Mouse (Mus musculus) midbrain, embryonic 16.5 days (tissue): ENCODE results near the gene Hmgxb4. TPM values are rescaled to one million over a fixed set of nuclear protein-coding genes. Genes with fewer than 3 reads are reported as not detected.

Experiments used
- ATAC-seq: fragments of 200-750 bp; cut with Nextera tagmentation; 2 replicates; pipeline ENCODE4 v1.8.0; 2017; ENCODE audit warnings: moderate TSS enrichment
- H3K27ac ChIP-seq: fragments of 300-500 bp; sonication (generic); 2 replicates; pipeline ENCODE4 v1.5.1; 2014; ENCODE audit warnings: mild to moderate bottlenecking, low read length, mixed read lengths
- H3K27me3 ChIP-seq: fragments of 300-500 bp; sonication (generic); 2 replicates; pipeline ENCODE4 v1.6.1; 2014; ENCODE audit warnings: low read depth, low read length, mixed read lengths; ENCODE audit not compliant: control insufficient read depth, insufficient read depth
- H3K36me3 ChIP-seq: fragments of 300-500 bp; sonication (generic); 2 replicates; pipeline ENCODE4 v1.6.1; 2014; ENCODE audit warnings: mild to moderate bottlenecking, low read length, moderate library complexity, mixed read lengths; ENCODE audit not compliant: control insufficient read depth, insufficient read depth
- H3K4me1 ChIP-seq: fragments of 300-500 bp; sonication (generic); 2 replicates; pipeline ENCODE4 v1.6.1; 2014; ENCODE audit warnings: mild to moderate bottlenecking, low read length, mixed read lengths; ENCODE audit not compliant: control insufficient read depth, insufficient read depth
- H3K4me2 ChIP-seq: fragments of 300-500 bp; sonication (generic); 2 replicates; pipeline ENCODE4 v1.6.1; 2014; ENCODE audit warnings: mild to moderate bottlenecking, low read length, mixed read lengths
- H3K4me3 ChIP-seq: fragments of 300-500 bp; sonication (generic); 2 replicates; pipeline ENCODE4 v1.5.1; 2014; ENCODE audit warnings: low read depth, mild to moderate bottlenecking, low read length, moderate library complexity, mixed read lengths
- H3K9ac ChIP-seq: fragments of 300-500 bp; sonication (generic); 2 replicates; pipeline ENCODE4 v1.6.1; 2014; ENCODE audit warnings: low read depth, low read length, mixed read lengths
- H3K9me3 ChIP-seq: fragments of 300-500 bp; sonication (generic); replicated peaks from 2 replicates; pipeline ENCODE4 v1.6.1; 2014; ENCODE audit warnings: mild to moderate bottlenecking, low read length, mixed read lengths; ENCODE audit not compliant: control insufficient read depth, poor library complexity, severe bottlenecking
- WGBS: fragments of 180-500 bp; shearing (Covaris S2); extraction: QIAGEN DNeasy Blood & Tissue Kit; methylation state at CpG from one replicate; pipeline ENCODE4 v1.1.7; 2014; 5-methylcytosine and 5-hydroxymethylcytosine counted together
- polyA plus RNA-seq: library from polyadenylated mRNA; unstranded; fragments of >200 nt; fragmentation: Nextera tagmentation; extraction: Ambion mirVana; gene quantifications from 2 replicates; pipeline ENCODE4 v1.2.1, GENCODE M21; 2015

Gene Hmgxb4
- polyA plus RNA-seq, 1 experiment from 2014 or later, result 42.7 TPM

- H3K27ac ChIP-seq, result no peak overlapping the region
- no peak overlapping the region for H3K9ac ChIP-seq
- no peaks in the 10 kb centered on the region for H3K9me3 ChIP-seq
- no peaks in the 10 kb centered on the region for H3K4me1 ChIP-seq
- ATAC-seq, result no peak
- WGBS, result 90% methylated on average over 4 of the region's 4 CpGs
- no peaks in the 10 kb centered on the region; the same call in 1 of the 2 replicates for H3K36me3 ChIP-seq
- no peak overlapping the region for H3K4me3 ChIP-seq
- no peak overlapping the region for H3K4me2 ChIP-seq
- no peaks in the 10 kb centered on the region for H3K27me3 ChIP-seq
Observed at GRCm38 (mm10) chr8:75053342-75053741, 60.2 kb downstream of the Hmgxb4 start.

DNA sequence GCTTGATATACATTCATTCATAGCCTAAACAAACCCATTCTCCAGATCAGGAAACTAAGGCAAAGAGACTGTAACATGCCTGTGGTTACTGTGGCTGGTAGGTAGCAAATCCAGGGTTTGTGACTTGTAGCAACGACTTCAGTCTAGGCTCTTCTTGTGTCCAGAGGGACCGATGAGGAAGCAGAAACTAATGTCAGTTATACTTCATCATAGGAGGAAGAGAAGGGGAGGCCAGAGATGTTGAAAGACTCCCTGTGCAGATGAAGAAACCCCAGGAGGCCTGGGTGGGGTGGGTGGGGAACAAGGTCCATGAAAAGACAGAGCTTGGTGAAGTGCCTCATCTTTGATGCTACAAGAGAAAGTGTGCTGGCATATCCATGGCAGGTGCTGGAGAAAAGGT, 62.5 kb downstream of the Hmgxb4 start:
- no peaks in the 10 kb centered on the region for H3K27me3 ChIP-seq
- H3K9me3 ChIP-seq, result no peaks in the 10 kb centered on the region
- no peak overlapping the region for H3K4me2 ChIP-seq
- no peak overlapping the region for H3K4me3 ChIP-seq
- 92% methylated on average over 2 of the region's 2 CpGs for WGBS
- no peak overlapping the region for H3K27ac ChIP-seq
- H3K4me1 ChIP-seq, result no peaks in the 10 kb centered on the region
- H3K9ac ChIP-seq, result no peak overlapping the region
- H3K36me3 ChIP-seq, result no peaks in the 10 kb centered on the region; the same call in 1 of the 2 replicates
- ATAC-seq, result no peak

- ATAC-seq, result no peak
Observed at GRCm38 (mm10) chr8:75060022-75060421, 66.9 kb downstream of the Hmgxb4 start.

GRCm38 (mm10) chr8:75060815-75061214, 67.7 kb downstream of the Hmgxb4 start:
- H3K4me2 ChIP-seq, result no peak overlapping the region
- no peak overlapping the region for H3K4me3 ChIP-seq
- no peaks in the 10 kb centered on the region for H3K9me3 ChIP-seq
- H3K27me3 ChIP-seq, result no peaks in the 10 kb centered on the region
- ATAC-seq, result no peak
- H3K36me3 ChIP-seq, result peaks cover 2% of the 10 kb centered on the region; the same call in 1 of the 2 replicates
- H3K9ac ChIP-seq, result no peak overlapping the region
- H3K27ac ChIP-seq, result no peak overlapping the region
- no peaks in the 10 kb centered on the region for H3K4me1 ChIP-seq
- 95% methylated on average over 2 of the region's 2 CpGs for WGBS

More at GRCm38 (mm10) chr8:75060022-75060421, 66.9 kb downstream of the Hmgxb4 start:
- Histone ChIP-seq H3K9me3 (no peaks in the 10 kb centered on the region), H3K27me3 (no peaks in the 10 kb centered on the region), H3K4me1 (no peaks in the 10 kb centered on the region), H3K27ac (no peak overlapping the region), H3K4me3 (no peak overlapping the region), H3K4me2 (no peak overlapping the region), H3K9ac (no peak overlapping the region), H3K36me3 (no peaks in the 10 kb centered on the region; the same call in 1 of the 2 replicates)
- 75% methylated on average over 6 of the region's 6 CpGs for WGBS

DNA sequence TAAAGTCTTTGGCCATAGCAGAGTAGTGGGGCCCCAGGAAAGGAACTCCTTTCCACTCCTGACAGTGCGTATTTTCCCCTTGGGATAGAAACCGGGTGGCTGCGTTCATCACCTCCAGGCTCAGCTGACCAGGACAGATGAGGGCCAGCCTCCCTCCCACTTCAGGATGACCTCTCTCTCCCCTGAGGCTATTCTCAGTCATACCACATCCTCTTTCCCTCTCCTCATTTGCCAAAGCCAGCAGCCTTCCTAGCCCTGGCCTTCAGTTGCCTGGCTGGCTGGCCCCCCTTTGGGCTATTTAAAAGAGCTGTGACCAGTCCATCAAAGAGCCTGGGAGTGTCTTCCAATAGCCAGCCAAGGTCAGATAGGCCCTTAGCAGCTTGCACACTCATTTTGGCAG, 70.1 kb downstream of the Hmgxb4 start:
- Histone ChIP-seq H3K27me3 (no peaks in the 10 kb centered on the region), H3K27ac (no peak overlapping the region), H3K4me1 (no peaks in the 10 kb centered on the region), H3K4me2 (no peak overlapping the region), H3K9me3 (no peaks in the 10 kb centered on the region), H3K36me3 (peaks cover 3% of the 10 kb centered on the region), H3K4me3 (no peak overlapping the region), H3K9ac (no peak overlapping the region)
- no peak for ATAC-seq
- 82% methylated on average over 3 of the region's 3 CpGs for WGBS

GRCm38 (mm10) chr8:75064790-75065189, 71.6 kb downstream of the Hmgxb4 start:
- 91% methylated on average over 3 of the region's 3 CpGs for WGBS
- H3K9ac ChIP-seq, result no peak overlapping the region
- H3K36me3 ChIP-seq, result peaks cover 3% of the 10 kb centered on the region; the same call in 1 of the 2 replicates
- no peaks in the 10 kb centered on the region for H3K27me3 ChIP-seq
- no peak overlapping the region for H3K4me3 ChIP-seq
- no peak for ATAC-seq
- no peaks in the 10 kb centered on the region for H3K9me3 ChIP-seq
- no peak overlapping the region for H3K4me2 ChIP-seq
- no peaks in the 10 kb centered on the region for H3K4me1 ChIP-seq
- no peak overlapping the region for H3K27ac ChIP-seq

DNA sequence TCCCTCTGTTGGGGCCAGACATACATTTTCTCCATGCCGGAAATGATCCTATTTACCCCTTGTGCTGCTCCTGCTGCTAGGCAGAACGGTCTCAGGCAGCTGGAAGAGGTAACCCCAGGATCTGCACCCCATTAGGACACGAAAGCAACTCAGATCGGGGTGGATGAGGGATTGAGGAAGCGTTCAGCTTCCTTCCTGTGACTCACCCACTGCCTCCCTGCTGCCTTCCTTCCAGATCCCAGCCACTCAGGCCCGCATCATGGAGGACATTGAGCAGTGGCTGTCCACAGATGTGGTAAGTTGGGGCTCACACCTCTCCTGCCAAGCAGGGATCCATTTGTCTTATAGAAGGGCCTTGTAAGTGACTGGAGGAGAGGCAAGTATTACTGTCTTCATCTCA, 74.1 kb downstream of the Hmgxb4 start:
- no peak overlapping the region for H3K27ac ChIP-seq
- H3K36me3 ChIP-seq, result peaks cover 3% of the 10 kb centered on the region; the same call in 1 of the 2 replicates
- no peak overlapping the region for H3K4me3 ChIP-seq
- no peak overlapping the region for H3K4me2 ChIP-seq
- ATAC-seq, result no peak
- no peaks in the 10 kb centered on the region for H3K4me1 ChIP-seq
- H3K9ac ChIP-seq, result no peak overlapping the region
- H3K27me3 ChIP-seq, result no peaks in the 10 kb centered on the region
- no peaks in the 10 kb centered on the region for H3K9me3 ChIP-seq
- WGBS, result 87% methylated on average over 6 of the region's 6 CpGs

DNA sequence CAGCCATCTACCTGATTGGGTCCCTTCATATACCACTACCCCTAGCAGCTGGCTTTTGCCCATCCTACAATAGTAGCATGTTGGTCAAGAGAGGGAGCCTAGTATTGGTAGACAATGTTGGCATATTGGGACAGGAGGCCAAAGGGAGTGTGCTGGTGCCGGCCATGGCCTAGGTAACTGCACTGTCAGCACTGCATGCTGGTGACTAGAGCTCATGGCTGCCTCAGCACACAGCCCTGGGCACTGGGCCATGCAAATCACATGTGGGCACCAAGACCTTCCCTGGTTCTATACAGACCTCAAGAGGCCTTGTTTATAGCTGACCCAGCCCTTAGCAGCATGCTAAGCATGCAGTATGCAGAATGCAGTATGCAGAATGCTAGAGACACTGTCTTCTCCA, 77.1 kb downstream of the Hmgxb4 start:
- Histone ChIP-seq H3K36me3 (peaks cover 3% of the 10 kb centered on the region; the same call in 1 of the 2 replicates), H3K9me3 (no peaks in the 10 kb centered on the region), H3K4me2 (no peak overlapping the region), H3K27me3 (no peaks in the 10 kb centered on the region), H3K27ac (no peak overlapping the region), H3K4me3 (no peak overlapping the region), H3K4me1 (no peaks in the 10 kb centered on the region), H3K9ac (no peak overlapping the region)
- no peak for ATAC-seq
- 79% methylated on average over 1 of the region's 1 CpGs for WGBS

DNA sequence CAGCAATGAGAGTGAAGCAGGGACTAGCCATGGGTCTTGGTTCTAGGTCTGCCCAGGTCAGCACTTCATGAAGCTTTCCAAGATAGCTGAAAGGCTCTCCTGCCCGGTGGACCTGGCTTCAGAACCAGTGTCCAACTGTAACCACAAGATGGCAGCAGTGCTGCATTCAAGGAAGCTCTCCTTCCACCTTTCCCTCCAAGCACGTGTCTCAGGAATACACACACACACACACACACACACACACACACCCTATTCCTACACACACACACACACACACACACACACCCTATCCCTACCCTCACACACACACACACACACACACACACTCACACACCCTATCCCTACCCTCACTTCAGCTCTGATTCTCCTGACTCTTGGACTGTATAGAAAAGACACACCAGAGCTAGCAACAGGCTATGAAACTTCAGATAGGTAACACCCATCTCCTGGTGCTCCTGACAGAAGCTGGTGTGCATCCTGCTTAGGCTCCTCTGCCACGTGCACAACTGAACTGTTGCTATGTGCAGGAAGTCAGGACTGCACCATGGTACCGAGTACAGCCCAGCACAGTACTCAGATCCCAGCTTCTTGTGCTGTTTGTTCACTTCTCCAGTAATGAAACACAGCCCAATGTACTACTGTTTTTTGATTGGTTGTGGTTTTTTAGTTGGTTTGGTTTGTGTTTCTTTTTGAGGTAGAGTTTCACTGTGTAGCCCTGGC, 78.6 kb downstream of the Hmgxb4 start:
- Histone ChIP-seq H3K36me3 (no peaks in the 10 kb centered on the region), H3K4me1 (no peaks in the 10 kb centered on the region), H3K4me3 (no peak overlapping the region), H3K4me2 (no peak overlapping the region), H3K9ac (no peak overlapping the region), H3K27ac (no peak overlapping the region), H3K9me3 (no peaks in the 10 kb centered on the region), H3K27me3 (no peaks in the 10 kb centered on the region)
- WGBS, result 27% methylated on average over 4 of the region's 4 CpGs
- ATAC-seq, result peak; percentile 90
